Mouse (Mus musculus) hindbrain, embryonic 14.5 days (tissue): ENCODE results near the gene Pga5. TPM values are rescaled to one million over a fixed set of nuclear protein-coding genes. Genes with fewer than 3 reads are reported as not detected.
A peak's percentile ranks its signal among the peaks of the same experiment; 100 is the strongest.

Experiments
- ATAC-seq: fragments of 200-750 bp; cut with Nextera tagmentation; 2 replicates; pipeline ENCODE4 v1.8.0; 2017; ENCODE audit warnings: moderate number of reproducible peaks, mild to moderate bottlenecking, moderate TSS enrichment, moderate library complexity; ENCODE audit not compliant: low FRiP score
- DNase-seq: peaks from one replicate; pipeline ENCODE4 v3.0.0-alpha.2; 2015; ENCODE audit warnings: low spot score
- H3K27ac ChIP-seq: fragments of 300-500 bp; sonication (generic); 2 replicates; pipeline ENCODE4 v1.5.1; 2014; ENCODE audit warnings: mild to moderate bottlenecking, moderate library complexity
- H3K27me3 ChIP-seq: fragments of 300-500 bp; sonication (generic); 2 replicates; pipeline ENCODE4 v1.6.1; 2014; ENCODE audit warnings: mild to moderate bottlenecking, low read length, mixed read lengths; ENCODE audit not compliant: control insufficient read depth, insufficient read depth
- H3K36me3 ChIP-seq: fragments of 300-500 bp; sonication (generic); replicated peaks from 2 replicates; pipeline ENCODE4 v1.6.1; 2014; ENCODE audit not compliant: control insufficient read depth, insufficient read depth
- H3K4me1 ChIP-seq: fragments of 300-500 bp; sonication (generic); replicated peaks from 2 replicates; pipeline ENCODE4 v1.6.1; 2014; ENCODE audit warnings: antibody characterized with exemption, low read length, mixed read lengths; ENCODE audit not compliant: control insufficient read depth, insufficient read depth
- H3K4me2 ChIP-seq: fragments of 300-500 bp; sonication (generic); replicated peaks from 2 replicates; pipeline ENCODE4 v1.6.1; 2014; ENCODE audit warnings: mild to moderate bottlenecking, moderate library complexity
- H3K4me3 ChIP-seq: fragments of 300-500 bp; sonication (generic); replicated peaks from 2 replicates; pipeline ENCODE4 v1.5.1; 2014; ENCODE audit warnings: mild to moderate bottlenecking, low read length
- H3K9ac ChIP-seq: fragments of 300-500 bp; sonication (generic); 2 replicates; pipeline ENCODE4 v1.6.1; 2014
- H3K9me3 ChIP-seq: fragments of 300-500 bp; sonication (generic); 2 replicates; pipeline ENCODE4 v1.6.1; 2016; ENCODE audit warnings: low read length; ENCODE audit not compliant: control insufficient read depth
- WGBS: fragments of 180-500 bp; shearing (Covaris S2); extraction: QIAGEN DNeasy Blood & Tissue Kit; methylation state at CpG from one replicate; pipeline ENCODE4 v1.1.7; 2014; 5-methylcytosine and 5-hydroxymethylcytosine counted together
- polyA plus RNA-seq: library from polyadenylated mRNA; unstranded; fragments of >200 nt; fragmentation: Nextera tagmentation; extraction: Ambion mirVana; gene quantifications from 2 replicates; pipeline ENCODE4 v1.2.1, GENCODE M21; 2014

The Pga5 gene
- polyA plus RNA-seq, 1 experiment from 2014 or later, result not detected

DNA sequence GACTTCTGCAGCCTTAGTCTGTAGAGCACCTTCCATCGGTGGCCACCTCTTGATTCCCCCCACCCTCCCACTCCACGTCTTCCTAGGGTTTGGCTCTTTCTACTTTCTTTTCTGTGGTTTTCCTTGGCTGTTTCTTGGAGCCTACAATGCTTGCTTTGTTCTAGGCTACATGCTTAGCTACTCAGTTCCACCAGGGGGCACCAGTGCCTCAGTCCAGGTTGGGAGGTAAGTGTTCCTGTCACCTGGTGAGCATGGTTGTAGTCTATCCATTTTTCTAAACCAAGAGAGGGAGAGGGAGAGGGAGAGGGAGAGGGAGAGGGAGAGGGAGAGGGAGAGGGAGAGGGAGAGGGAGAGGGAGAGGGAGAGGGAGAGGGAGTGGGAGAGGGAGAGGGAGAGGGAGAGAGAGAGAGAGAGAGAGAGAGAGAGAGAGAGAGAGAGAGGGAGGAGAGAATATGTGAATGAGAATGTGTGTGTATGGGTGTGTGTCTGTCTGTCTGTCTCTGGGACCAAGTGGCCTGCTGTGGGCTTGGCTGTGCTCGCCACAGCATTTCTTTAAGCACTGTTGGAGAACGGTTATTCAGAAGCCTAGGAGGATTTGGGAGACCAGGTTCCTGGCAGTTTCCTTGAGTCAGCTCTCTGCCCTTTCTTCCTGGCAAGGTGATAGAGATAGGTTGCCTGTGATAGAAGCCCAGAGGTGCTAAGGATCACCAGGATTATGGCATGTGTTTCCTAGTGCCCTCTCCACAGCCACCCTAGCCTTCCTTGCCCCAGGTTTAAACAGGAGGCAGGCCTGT lies 37.0 kb upstream of the Pga5 start:
- WGBS, result 34% methylated on average over 4 of the region's 4 CpGs
- H3K4me2 ChIP-seq, result no peak overlapping the region
- H3K9me3 ChIP-seq, result no peaks in the 10 kb centered on the region
- H3K27me3 ChIP-seq, result no peaks in the 10 kb centered on the region
- peak; percentile 60; the same call in 1 of the 2 replicates for ATAC-seq
- 0 out of 2 replicates have a peak overlapping the region, but pooled peaks have one; percentile 12 for H3K27ac ChIP-seq
- no peak overlapping the region; the same call in 1 of the 2 replicates for H3K9ac ChIP-seq
- DNase-seq, result peak; percentile 84
- H3K36me3 ChIP-seq, result peaks cover 38% of the 10 kb centered on the region
- H3K4me1 ChIP-seq, result peaks cover 15% of the 10 kb centered on the region
- H3K4me3 ChIP-seq, result no peak overlapping the region

- Histone ChIP-seq H3K36me3 (peaks cover 38% of the 10 kb centered on the region), H3K27me3 (no peaks in the 10 kb centered on the region), H3K27ac (no peak overlapping the region), H3K4me1 (peaks cover 17% of the 10 kb centered on the region), H3K4me3 (no peak overlapping the region), H3K4me2 (no peak overlapping the region), H3K9me3 (no peaks in the 10 kb centered on the region), H3K9ac (no peak overlapping the region; the same call in 1 of the 2 replicates)
- WGBS, result 87% methylated on average over 6 of the region's 6 CpGs
- no peak for DNase-seq
- ATAC-seq, result no peak
Measured at GRCm38 (mm10) chr19:10714168-10714567, 36.3 kb upstream of the Pga5 start.

GRCm38 (mm10) chr19:10713551-10713950 lies 35.7 kb upstream of the Pga5 start:
- no peak overlapping the region for H3K9ac ChIP-seq
- 92% methylated on average over 10 of the region's 10 CpGs for WGBS
- H3K4me3 ChIP-seq, result no peak overlapping the region
- ATAC-seq (no peak), DNase-seq (no peak)
- no peaks in the 10 kb centered on the region for H3K27me3 ChIP-seq
- H3K9me3 ChIP-seq, result no peaks in the 10 kb centered on the region
- no peak overlapping the region for H3K4me2 ChIP-seq
- peaks cover 40% of the 10 kb centered on the region for H3K36me3 ChIP-seq
- H3K4me1 ChIP-seq, result peaks cover 21% of the 10 kb centered on the region
- H3K27ac ChIP-seq, result no peak overlapping the region

DNA sequence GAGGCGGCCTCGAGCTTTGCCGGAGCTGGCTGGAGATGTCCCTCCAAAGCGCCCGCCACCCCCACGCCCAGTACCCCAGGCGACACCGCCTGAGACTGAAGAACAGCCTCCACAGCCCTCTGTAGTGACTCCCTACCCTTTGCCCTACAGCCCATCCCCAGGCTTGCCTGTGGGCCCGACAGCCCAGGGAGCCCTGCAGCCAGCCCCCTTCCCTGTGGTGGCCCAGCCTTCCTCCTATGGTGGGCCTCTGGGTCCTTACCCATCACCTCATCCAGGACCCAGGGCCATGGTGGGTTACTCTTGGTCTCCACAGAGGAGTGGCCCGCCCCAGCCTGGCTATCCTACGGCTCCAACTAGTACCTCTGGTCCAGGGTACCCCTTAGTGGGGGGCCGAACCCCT lies 34.8 kb upstream of the Pga5 start:
- 96% methylated on average over 12 of the region's 12 CpGs for WGBS
- ATAC-seq, result no peak
- Histone ChIP-seq H3K4me3 (no peak overlapping the region), H3K9ac (no peak overlapping the region), H3K27ac (no peak overlapping the region), H3K36me3 (peaks cover 45% of the 10 kb centered on the region), H3K27me3 (no peaks in the 10 kb centered on the region), H3K9me3 (no peaks in the 10 kb centered on the region), H3K4me1 (peaks cover 21% of the 10 kb centered on the region), H3K4me2 (no peak overlapping the region)
- no peak for DNase-seq

DNA sequence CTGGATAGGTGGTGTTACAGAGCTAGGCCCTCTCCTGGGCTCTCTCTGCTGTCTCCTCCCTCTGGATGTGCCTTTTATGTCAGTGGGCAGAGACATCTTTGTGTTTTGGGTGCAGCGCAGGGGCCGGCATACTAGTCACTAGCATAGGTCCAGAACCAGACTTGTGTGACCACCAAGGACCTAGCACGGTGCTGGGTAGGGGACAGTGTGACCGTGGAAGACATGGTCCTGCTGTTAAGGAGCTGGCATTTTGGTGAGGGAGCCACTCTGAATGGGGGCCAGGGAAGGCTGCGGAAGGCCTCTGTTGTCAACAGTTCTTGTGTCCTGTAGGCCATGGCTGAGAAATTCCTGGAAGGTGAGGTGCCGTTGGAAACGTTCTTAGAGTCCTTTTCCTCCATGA lies 34.3 kb upstream of the Pga5 start:
- H3K4me2 ChIP-seq, result no peak overlapping the region
- no peaks in the 10 kb centered on the region for H3K9me3 ChIP-seq
- DNase-seq (no peak), ATAC-seq (no peak)
- no peak overlapping the region for H3K27ac ChIP-seq
- H3K9ac ChIP-seq, result no peak overlapping the region
- 93% methylated on average over 7 of the region's 7 CpGs for WGBS
- peaks cover 49% of the 10 kb centered on the region for H3K36me3 ChIP-seq
- no peak overlapping the region for H3K4me3 ChIP-seq
- no peaks in the 10 kb centered on the region for H3K27me3 ChIP-seq
- peaks cover 21% of the 10 kb centered on the region for H3K4me1 ChIP-seq

- 89% methylated on average over 4 of the region's 4 CpGs for WGBS
- H3K27me3 ChIP-seq, result no peaks in the 10 kb centered on the region
Measured at GRCm38 (mm10) chr19:10710751-10711150, 32.9 kb upstream of the Pga5 start.

GRCm38 (mm10) chr19:10710088-10710511 lies 32.2 kb upstream of the Pga5 start:
- Histone ChIP-seq H3K4me2 (no peak overlapping the region), H3K27me3 (no peaks in the 10 kb centered on the region), H3K4me1 (peaks cover 21% of the 10 kb centered on the region), H3K9ac (no peak overlapping the region), H3K4me3 (no peak overlapping the region), H3K27ac (peak overlapping the region; percentile 86), H3K9me3 (no peaks in the 10 kb centered on the region), H3K36me3 (peaks cover 57% of the 10 kb centered on the region)
- WGBS, result 64% methylated on average over 9 of the region's 9 CpGs
- DNase-seq, result peak; percentile 66
- ATAC-seq, result peak; percentile 21; the same call in 1 of the 2 replicates

More at GRCm38 (mm10) chr19:10710751-10711150, 32.9 kb upstream of the Pga5 start:
- H3K27ac ChIP-seq, result peak overlapping the region; percentile 86
- ATAC-seq (no peak), DNase-seq (no peak)
- no peak overlapping the region for H3K9ac ChIP-seq
- peaks cover 57% of the 10 kb centered on the region for H3K36me3 ChIP-seq
- H3K4me3 ChIP-seq, result no peak overlapping the region
- H3K9me3 ChIP-seq, result no peaks in the 10 kb centered on the region
- H3K4me2 ChIP-seq, result no peak overlapping the region
- peaks cover 21% of the 10 kb centered on the region for H3K4me1 ChIP-seq

DNA sequence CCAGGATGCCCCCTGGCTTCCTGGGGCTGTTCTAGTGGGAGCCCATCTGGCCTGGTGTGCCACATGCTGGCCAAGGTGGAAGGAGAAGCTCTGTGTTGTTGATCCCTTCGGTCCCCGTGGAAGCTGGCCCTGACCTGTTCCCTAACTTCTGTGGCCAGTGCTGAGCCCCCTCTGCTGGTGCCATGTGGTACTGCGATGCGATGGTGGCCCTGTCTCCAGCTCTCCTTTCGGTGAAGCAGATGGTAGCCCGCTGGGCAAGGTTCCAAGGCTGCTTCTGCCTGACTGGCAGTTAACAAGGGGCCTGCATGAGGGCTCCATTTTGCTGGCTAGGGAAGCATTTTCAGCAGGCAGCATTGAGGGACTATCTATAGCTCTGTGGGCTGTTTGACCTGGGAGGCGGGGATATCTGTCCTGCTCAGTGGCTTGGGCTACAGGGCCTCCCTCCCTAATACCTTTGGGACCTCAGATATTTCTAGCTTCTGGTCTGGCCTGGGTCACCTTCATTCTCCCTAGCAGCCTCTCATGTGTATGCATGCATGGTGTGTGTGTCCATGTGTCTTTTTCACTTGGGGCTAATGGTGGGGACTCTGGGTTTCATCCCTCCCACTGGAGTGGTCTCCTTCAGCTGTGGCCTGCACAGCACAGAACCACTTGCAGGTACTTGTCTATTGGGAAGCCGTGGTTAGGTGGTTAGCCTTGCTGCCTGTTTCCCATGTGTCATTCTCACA lies 31.7 kb upstream of the Pga5 start:
- Histone ChIP-seq H3K9me3 (no peaks in the 10 kb centered on the region), H3K27me3 (no peaks in the 10 kb centered on the region), H3K4me1 (peaks cover 20% of the 10 kb centered on the region), H3K9ac (no peak overlapping the region), H3K4me2 (no peak overlapping the region), H3K27ac (peak overlapping the region; percentile 86), H3K4me3 (no peak overlapping the region), H3K36me3 (peaks cover 57% of the 10 kb centered on the region)
- WGBS, result 13% methylated on average over 8 of the region's 8 CpGs
- ATAC-seq, result peak; percentile 84
- DNase-seq, result peak; percentile 95

- Histone ChIP-seq H3K9ac (no peak overlapping the region), H3K4me1 (peaks cover 19% of the 10 kb centered on the region), H3K36me3 (peaks cover 54% of the 10 kb centered on the region), H3K9me3 (no peaks in the 10 kb centered on the region), H3K27me3 (no peaks in the 10 kb centered on the region), H3K4me2 (no peak overlapping the region), H3K4me3 (no peak overlapping the region), H3K27ac (no peak overlapping the region)
- 60% methylated on average over 6 of the region's 6 CpGs for WGBS
- DNase-seq, result no peak
- no peak for ATAC-seq
Measured at GRCm38 (mm10) chr19:10708900-10709299, 31.0 kb upstream of the Pga5 start.
